Mouse (Mus musculus): ENCODE measurements at regions not wholly inside any gene's neighbourhood (a gene's known extent, or its start where the extent isn't known, plus 50 kb on each side); places are given as distances from the start of the nearest gene placed in this dataset.

GRCm38 (mm10) chr14:71530421-71530820, 930.8 kb upstream of the Fam160b2 start:
- TF ChIP-seq GATA1 (IDR thresholded peaks at IDR 0.05; ENCODE audit: borderline replicate concordance, low read length) (no peak), FLI1 (IDR thresholded peaks at IDR 0.05; ENCODE audit: low read length) (no peak)

All from megakaryocyte, embryonic 14.5 days (primary cell).